Comparison of ENCODE assay signal across 8 mouse cellular contexts in the genomic region with DNA sequence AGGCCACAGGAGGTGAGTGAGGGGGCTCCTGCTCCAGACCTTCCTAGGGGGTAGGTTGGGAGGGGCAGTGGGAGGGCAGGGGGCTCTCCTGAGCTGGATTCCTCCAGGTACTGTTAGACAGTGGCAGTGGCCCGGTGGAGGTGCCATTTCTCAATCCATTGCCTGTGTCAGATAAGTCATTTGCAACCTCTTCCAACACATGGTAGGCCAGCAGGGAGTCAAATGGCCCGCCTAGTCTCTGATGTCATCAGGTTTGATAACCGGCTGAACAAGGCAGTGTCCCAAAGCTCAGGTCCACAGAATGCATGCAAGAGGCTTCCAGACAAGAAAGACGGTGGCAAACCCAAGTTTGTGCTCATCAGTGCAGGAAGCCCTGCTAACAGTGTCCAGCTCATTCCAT. TPM values are rescaled to one million over a fixed set of nuclear protein-coding genes. Genes with fewer than 3 reads are reported as not detected.
DNase-seq lines count a peak whose midpoint lies in the region; ATAC-seq and TF ChIP-seq lines count a peak whose summit lies in the region.

No protein-coding gene starts in this region.

- peak overlapping the region; percentile 92 for H3K4me2 ChIP-seq in neural tube, embryonic 15.5 days

- peaks cover 97% of the 10 kb centered on the region for H3K27me3 ChIP-seq in forebrain, embryonic 10.5 days (ENCODE audit: poor library complexity, severe bottlenecking)
- peaks cover 74% of the 10 kb centered on the region for H3K27me3 ChIP-seq in neural tube, embryonic 15.5 days (replicated peaks)

- no peak overlapping the region for H3K4me3 ChIP-seq in lung, adult 2 months (replicated peaks; ENCODE audit: extremely low read depth, low read depth, low read length)
- peak overlapping the region; percentile 63 for H3K4me3 ChIP-seq in forebrain, embryonic 10.5 days
- H3K4me3 ChIP-seq in neural tube, embryonic 15.5 days (replicated peaks): peak overlapping the region; percentile 47; the same call in 1 of the 2 replicates

- ATAC-seq in neural tube, embryonic 15.5 days (ENCODE audit: low FRiP score): peak; percentile 12; the same call in 1 of the 2 replicates

- TF ChIP-seq CTCF in lung, adult 2 months (IDR thresholded peaks at IDR 0.05; ENCODE audit: insufficient read depth, low read length): no peak

- intact Hi-C loops in left cerebral cortex, postnatal 10 days (cut with DNase I): no loop called here
- intact Hi-C loops in gastrocnemius, postnatal 36 days (cut with DNase I): no loop called here

- no peaks in the 10 kb centered on the region for H3K9me3 ChIP-seq in forebrain, embryonic 10.5 days
- no peaks in the 10 kb centered on the region for H3K9me3 ChIP-seq in neural tube, embryonic 15.5 days (replicated peaks)

- H3K4me1 ChIP-seq in lung, adult 2 months (ENCODE audit: control insufficient read depth, insufficient read depth, low read length): peaks cover 4% of the 10 kb centered on the region; the same call in 1 of the 2 replicates
- peaks cover 33% of the 10 kb centered on the region for H3K4me1 ChIP-seq in forebrain, embryonic 10.5 days
- peaks cover 17% of the 10 kb centered on the region for H3K4me1 ChIP-seq in neural tube, embryonic 15.5 days

- no peak for TF ChIP-seq POLR2A in lung, adult 2 months (IDR thresholded peaks at IDR 0.05; ENCODE audit: borderline replicate concordance, extremely low read depth, low read depth, low read length)

- H3K36me3 ChIP-seq in forebrain, embryonic 10.5 days (replicated peaks): no peaks in the 10 kb centered on the region
- 0 out of 2 replicates have a peak, but pooled peaks cover 2% of the 10 kb centered on the region for H3K36me3 ChIP-seq in neural tube, embryonic 15.5 days

- WGBS in lung, adult 2 months: 32% methylated on average over 4 of the region's 4 CpGs
- 21% methylated on average over 4 of the region's 4 CpGs for WGBS in forebrain, embryonic 10.5 days
- 22% methylated on average over 4 of the region's 4 CpGs for WGBS in neural tube, embryonic 15.5 days

- peak; percentile 47 for DNase-seq in lung, adult 2 months
- no peak for DNase-seq in lung, postnatal 4 days
- DNase-seq in forebrain, embryonic 10.5 days (ENCODE audit: extremely low spot score, low spot score): no peak
- DNase-seq in liver: peak; percentile 42
- no peak for DNase-seq in left cerebral cortex, postnatal 10 days (ENCODE audit: extremely low spot score in 1 of 2, low spot score in 2 of 2)
- DNase-seq in thymus, postnatal 0 days (ENCODE audit: low spot score): no peak
- no peak for DNase-seq in gastrocnemius, postnatal 36 days

- H3K9ac ChIP-seq in neural tube, embryonic 15.5 days (replicated peaks): no peak overlapping the region

- H3K27ac ChIP-seq in forebrain, embryonic 10.5 days: no peak overlapping the region
- H3K27ac ChIP-seq in neural tube, embryonic 15.5 days (replicated peaks): no peak overlapping the region

RNA-seq across cellular contexts. Expression of a gene that starts 14.7 kb away (rescaled TPM):
- 8.2 and 11.8 TPM in 2 replicates for polyA plus RNA-seq in lung, adult 2 months (2012; rRNA removed)
- polyA plus RNA-seq in forebrain, embryonic 10.5 days (2016; fragmentation: Nextera tagmentation; extraction: Ambion mirVana): 0.52 and 1.6 TPM in 2 replicates
- 40.2 and 42.4 TPM in 2 replicates for polyA plus RNA-seq in neural tube, embryonic 15.5 days (2015; fragmentation: Nextera tagmentation; extraction: Ambion mirVana)
- total RNA-seq in left cerebral cortex, postnatal 10 days (2021): 100 to 1,000 TPM; 168 to 174 TPM
- polyA plus RNA-seq in thymus, postnatal 0 days (2015; fragmentation: Nextera tagmentation; extraction: Ambion mirVana): 0.53 and 0.91 TPM in 2 replicates
- total RNA-seq in gastrocnemius, postnatal 36 days (2021): under 1 TPM; 0.20 to 0.31 TPM

RNA-seq across cellular contexts. Expression of a gene that starts 25.9 kb away (rescaled TPM):
- polyA plus RNA-seq in lung, adult 2 months (2012; rRNA removed): 5.0 and 5.4 TPM in 2 replicates
- polyA plus RNA-seq in forebrain, embryonic 10.5 days (2016; fragmentation: Nextera tagmentation; extraction: Ambion mirVana): not detected in 2 replicates
- polyA plus RNA-seq in neural tube, embryonic 15.5 days (2015; fragmentation: Nextera tagmentation; extraction: Ambion mirVana): not detected in 2 replicates
- total RNA-seq in left cerebral cortex, postnatal 10 days (2021): 1 to 10 TPM; 5.9 to 8.9 TPM
- polyA plus RNA-seq in thymus, postnatal 0 days (2015; fragmentation: Nextera tagmentation; extraction: Ambion mirVana): not detected in 2 replicates
- total RNA-seq in gastrocnemius, postnatal 36 days (2021): not detected

RNA-seq across cellular contexts. Expression of a gene that starts 50.4 kb away (rescaled TPM):
- polyA plus RNA-seq in lung, adult 2 months (2012; rRNA removed): 11.8 and 15.2 TPM in 2 replicates
- 0.38 and 0.46 TPM in 2 replicates for polyA plus RNA-seq in forebrain, embryonic 10.5 days (2016; fragmentation: Nextera tagmentation; extraction: Ambion mirVana)
- polyA plus RNA-seq in neural tube, embryonic 15.5 days (2015; fragmentation: Nextera tagmentation; extraction: Ambion mirVana): 1.0 and 2.2 TPM in 2 replicates
- total RNA-seq in left cerebral cortex, postnatal 10 days (2021): 1 to 10 TPM; 2.2 to 3.3 TPM
- 10.1 and 11.8 TPM in 2 replicates for polyA plus RNA-seq in thymus, postnatal 0 days (2015; fragmentation: Nextera tagmentation; extraction: Ambion mirVana)
- under 1 TPM; 0.26 to 0.52 TPM for total RNA-seq in gastrocnemius, postnatal 36 days (2021)

Comparison
In these comparisons a context has a peak if more than half of its experiments do, and no peak if none do; other contexts are left out.
1. DNase-seq: peak in lung, adult 2 months (single experiment) and liver (single experiment); none in lung, postnatal 4 days (0 of 2), forebrain, embryonic 10.5 days (single experiment), left cerebral cortex, postnatal 10 days (0 of 2), thymus, postnatal 0 days (single experiment) and gastrocnemius, postnatal 36 days (0 of 2).